Mouse (Mus musculus) liver, embryonic 16.5 days (tissue): ENCODE measurements around the gene Wee2. TPM values are rescaled to one million over a fixed set of nuclear protein-coding genes. Genes with fewer than 3 reads are reported as not detected.

Experiments used
- ATAC-seq: fragments of 200-750 bp; cut with Nextera tagmentation; 2 replicates; pipeline ENCODE4 v1.8.0; 2017; ENCODE audit warnings: low read depth, mild to moderate bottlenecking, moderate number of reproducible peaks, moderate library complexity
- H3K27ac ChIP-seq: fragments of 300-500 bp; sonication (generic); 2 replicates; pipeline ENCODE4 v1.5.1; 2014; ENCODE audit warnings: mild to moderate bottlenecking, low read length
- H3K27me3 ChIP-seq: fragments of 300-500 bp; sonication (generic); 2 replicates; pipeline ENCODE4 v1.6.1; 2014; ENCODE audit warnings: low read depth, low read length, mixed read lengths; ENCODE audit not compliant: control insufficient read depth, insufficient read depth
- H3K36me3 ChIP-seq: fragments of 300-500 bp; sonication (generic); 2 replicates; pipeline ENCODE4 v1.6.1; 2014; ENCODE audit warnings: mild to moderate bottlenecking; ENCODE audit not compliant: control insufficient read depth, insufficient read depth
- H3K4me1 ChIP-seq: fragments of 300-500 bp; sonication (generic); 2 replicates; pipeline ENCODE4 v1.6.1; 2014; ENCODE audit warnings: low read depth, low read length, mixed read lengths; ENCODE audit not compliant: control insufficient read depth
- H3K4me2 ChIP-seq: fragments of 300-500 bp; sonication (generic); 2 replicates; pipeline ENCODE4 v1.6.1; 2014; ENCODE audit warnings: low read depth, low read length, mixed read lengths
- H3K4me3 ChIP-seq: fragments of 300-500 bp; sonication (generic); 2 replicates; pipeline ENCODE4 v1.5.1; 2014; ENCODE audit warnings: low read depth, mild to moderate bottlenecking, low read length
- H3K9ac ChIP-seq: fragments of 300-500 bp; sonication (generic); 2 replicates; pipeline ENCODE4 v1.6.1; 2014; ENCODE audit warnings: low read depth, low read length
- H3K9me3 ChIP-seq: fragments of 300-500 bp; sonication (generic); replicated peaks from 2 replicates; pipeline ENCODE4 v1.6.1; 2016; ENCODE audit warnings: low read length; ENCODE audit not compliant: control insufficient read depth
- WGBS: fragments of 180-500 bp; shearing (Covaris S2); extraction: QIAGEN DNeasy Blood & Tissue Kit; methylation state at CpG from one replicate; pipeline ENCODE4 v1.1.7; 2014; ENCODE audit not compliant: insufficient replicate concordance; 5-methylcytosine and 5-hydroxymethylcytosine counted together
- polyA plus RNA-seq: library from polyadenylated mRNA; unstranded; fragments of >200 nt; fragmentation: Nextera tagmentation; extraction: Ambion mirVana; gene quantifications from 2 replicates; pipeline ENCODE4 v1.2.1, GENCODE M21; 2015

The Wee2 gene
- not detected in 2 replicates for polyA plus RNA-seq

DNA sequence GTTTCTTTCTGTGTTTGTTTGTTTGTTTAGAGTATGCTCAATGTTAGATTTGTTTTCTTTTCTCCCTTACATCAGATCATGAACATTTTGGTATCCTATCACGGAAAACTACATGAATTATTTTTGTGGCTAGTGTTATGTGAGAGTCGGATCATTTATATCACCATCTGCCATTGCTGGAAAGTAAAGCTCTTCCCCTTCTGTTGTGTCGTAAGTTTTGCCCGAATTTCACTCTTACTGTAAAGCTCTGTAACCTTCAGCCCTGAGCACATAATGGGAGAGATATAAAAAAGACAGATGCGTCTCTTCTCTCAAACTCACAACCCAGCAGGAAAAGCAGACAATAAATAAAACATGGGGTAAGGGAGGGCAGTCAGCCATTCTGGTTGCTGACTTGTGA is at the start of gene Wee2:
TSS of gene Wee2 (plus strand) at position 153 of the 400 bp plus-strand sequence.
- H3K4me2 ChIP-seq: no peak within 1 kb of the TSS; the same call in 1 of the 2 replicates
- no peak within 1 kb of the TSS for H3K27ac ChIP-seq
- WGBS: 53% methylated on average over 5 of the region's 5 CpGs
- no peaks in the 10 kb centered on the region for H3K9me3 ChIP-seq
- H3K4me3 ChIP-seq: no peak within 1 kb of the TSS
- H3K4me1 ChIP-seq: no peaks in the 10 kb centered on the region; the same call in 1 of the 2 replicates
- peaks cover 28% of the 10 kb centered on the region for H3K27me3 ChIP-seq
- no peak for ATAC-seq
- H3K36me3 ChIP-seq: no peaks in the 10 kb centered on the region
- H3K9ac ChIP-seq: no peak within 1 kb of the TSS

- Histone ChIP-seq H3K9ac (no peak overlapping the region), H3K4me1 (peaks cover 4% of the 10 kb centered on the region; the same call in 1 of the 2 replicates), H3K4me3 (no peak overlapping the region), H3K36me3 (no peaks in the 10 kb centered on the region), H3K27ac (no peak overlapping the region), H3K4me2 (no peak overlapping the region), H3K9me3 (no peaks in the 10 kb centered on the region), H3K27me3 (no peaks in the 10 kb centered on the region)
- ATAC-seq: no peak
- WGBS: 69% methylated on average over 1 of the region's 1 CpGs
Measured at GRCm38 (mm10) chr6:40390975-40391374, 47.9 kb upstream of the Wee2 start.

DNA sequence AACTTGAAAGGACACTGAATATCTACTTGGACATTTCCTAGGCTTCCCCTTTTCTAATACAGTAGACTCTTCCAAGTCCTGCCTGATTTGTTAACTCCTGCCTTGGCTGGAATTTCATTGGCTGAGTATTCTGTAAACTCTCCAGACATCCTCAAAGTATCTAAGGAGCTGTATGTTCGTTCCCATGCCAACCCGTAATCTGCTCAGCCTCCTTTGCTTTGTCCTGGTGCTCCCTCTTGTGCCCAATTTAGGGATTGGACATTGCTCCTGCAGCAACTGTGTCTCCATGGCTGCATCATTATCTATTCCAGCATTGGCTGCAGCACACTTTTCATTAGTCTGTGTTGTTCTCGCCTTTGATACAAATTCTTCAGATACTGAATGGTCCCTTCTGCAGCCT is 45.7 kb upstream of the Wee2 start:
- no peak overlapping the region for H3K27ac ChIP-seq
- H3K4me2 ChIP-seq: no peak overlapping the region
- no peak for ATAC-seq
- H3K4me1 ChIP-seq: peaks cover 4% of the 10 kb centered on the region; the same call in 1 of the 2 replicates
- H3K27me3 ChIP-seq: no peaks in the 10 kb centered on the region
- H3K9me3 ChIP-seq: no peaks in the 10 kb centered on the region
- no peak overlapping the region for H3K4me3 ChIP-seq
- H3K9ac ChIP-seq: no peak overlapping the region
- WGBS: 46% methylated on average over 3 of the region's 3 CpGs
- no peaks in the 10 kb centered on the region; the same call in 1 of the 2 replicates for H3K36me3 ChIP-seq

GRCm38 (mm10) chr6:40402031-40402430 is 36.9 kb upstream of the Wee2 start:
- Histone ChIP-seq H3K36me3 (no peaks in the 10 kb centered on the region; the same call in 1 of the 2 replicates), H3K4me1 (no peaks in the 10 kb centered on the region), H3K27me3 (no peaks in the 10 kb centered on the region), H3K4me3 (no peak overlapping the region), H3K27ac (no peak overlapping the region), H3K4me2 (no peak overlapping the region), H3K9ac (no peak overlapping the region), H3K9me3 (no peaks in the 10 kb centered on the region; the same call in 1 of the 2 replicates)
- ATAC-seq: no peak
- 71% methylated on average over 2 of the region's 2 CpGs for WGBS

GRCm38 (mm10) chr6:40403640-40404285 is 35.1 kb upstream of the Wee2 start:
- WGBS: 76% methylated on average over 4 of the region's 4 CpGs
- Histone ChIP-seq H3K27me3 (no peaks in the 10 kb centered on the region), H3K9me3 (no peaks in the 10 kb centered on the region), H3K4me3 (no peak overlapping the region), H3K4me2 (no peak overlapping the region), H3K27ac (no peak overlapping the region), H3K9ac (no peak overlapping the region), H3K36me3 (no peaks in the 10 kb centered on the region), H3K4me1 (no peaks in the 10 kb centered on the region)
- no peak for ATAC-seq

DNA sequence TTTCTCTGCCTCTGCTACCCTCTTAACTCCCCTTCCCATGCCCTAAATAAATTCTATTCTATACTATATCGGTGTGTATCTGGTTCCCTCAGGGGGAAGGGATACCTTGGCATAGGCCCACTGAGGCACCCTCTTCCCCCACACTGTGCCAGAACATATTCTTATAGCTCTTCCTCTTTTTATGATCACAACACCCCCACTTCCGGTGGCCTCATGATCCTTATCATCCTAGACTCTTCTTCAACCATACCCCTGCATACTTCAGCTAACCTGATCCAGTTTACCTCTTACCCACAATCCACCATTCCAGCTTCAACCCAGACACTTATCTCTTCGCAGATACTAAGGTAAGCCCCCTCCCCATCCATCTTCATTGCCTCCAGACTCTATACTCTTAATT is 27.8 kb upstream of the Wee2 start:
- H3K4me2 ChIP-seq: no peak overlapping the region
- no peak overlapping the region for H3K4me3 ChIP-seq
- H3K9ac ChIP-seq: no peak overlapping the region
- no peaks in the 10 kb centered on the region for H3K27me3 ChIP-seq
- no peaks in the 10 kb centered on the region for H3K36me3 ChIP-seq
- H3K4me1 ChIP-seq: no peaks in the 10 kb centered on the region
- no peak overlapping the region for H3K27ac ChIP-seq
- WGBS: 44% methylated on average over 3 of the region's 3 CpGs
- H3K9me3 ChIP-seq: no peaks in the 10 kb centered on the region
- ATAC-seq: no peak

DNA sequence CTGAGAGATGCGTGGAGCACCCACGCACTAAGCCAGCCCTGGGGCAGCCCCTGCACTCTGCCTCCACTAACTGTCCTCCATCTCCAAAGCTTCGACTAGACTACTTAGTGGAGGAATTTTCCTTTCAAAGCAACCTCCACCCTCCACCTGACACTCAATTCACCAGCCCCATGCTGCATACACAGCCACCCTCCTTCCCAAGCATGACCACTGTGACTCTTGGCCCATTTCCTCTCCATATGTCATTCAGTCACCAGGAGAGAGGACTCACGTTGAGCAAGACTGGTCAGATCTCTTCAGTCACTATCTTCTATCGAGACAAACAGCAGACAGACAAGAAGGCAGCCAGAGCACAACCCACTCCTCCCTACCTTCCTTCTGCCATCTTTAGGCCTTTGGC is 25.8 kb upstream of the Wee2 start:
- no peak for ATAC-seq
- 63% methylated on average over 5 of the region's 5 CpGs for WGBS
- Histone ChIP-seq H3K4me3 (no peak overlapping the region), H3K9me3 (no peaks in the 10 kb centered on the region), H3K9ac (no peak overlapping the region), H3K36me3 (no peaks in the 10 kb centered on the region), H3K27me3 (no peaks in the 10 kb centered on the region), H3K27ac (no peak overlapping the region), H3K4me1 (no peaks in the 10 kb centered on the region), H3K4me2 (no peak overlapping the region)

GRCm38 (mm10) chr6:40413565-40413964 is 25.3 kb upstream of the Wee2 start:
- Histone ChIP-seq H3K9ac (no peak overlapping the region), H3K9me3 (no peaks in the 10 kb centered on the region), H3K36me3 (no peaks in the 10 kb centered on the region), H3K4me3 (no peak overlapping the region), H3K27me3 (no peaks in the 10 kb centered on the region), H3K27ac (no peak overlapping the region), H3K4me1 (no peaks in the 10 kb centered on the region), H3K4me2 (no peak overlapping the region)
- ATAC-seq: no peak
- 73% methylated on average over 3 of the region's 3 CpGs for WGBS

DNA sequence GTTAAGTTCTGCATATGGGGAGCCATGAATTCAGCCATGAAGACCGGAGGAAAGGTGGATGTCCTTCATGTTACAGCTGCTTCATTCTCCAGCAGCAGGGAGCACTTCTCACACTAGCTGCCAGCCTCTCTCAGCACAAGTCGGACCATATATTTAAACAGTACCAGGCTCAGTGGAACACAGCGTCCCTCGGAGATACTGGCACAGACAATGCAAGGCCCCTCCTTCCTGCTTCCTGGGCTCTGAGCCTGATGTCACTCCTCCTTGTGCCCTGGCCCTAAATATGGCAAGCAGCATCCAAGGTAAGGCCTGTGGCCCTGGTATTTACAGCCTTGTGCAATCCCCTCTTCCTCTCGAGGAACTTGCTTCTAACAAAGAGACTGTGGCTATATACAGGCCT is 23.1 kb upstream of the Wee2 start:
- WGBS: 65% methylated on average over 5 of the region's 5 CpGs

More for the DNA sequence above, 23.1 kb upstream of the Wee2 start:
- H3K27me3 ChIP-seq: no peaks in the 10 kb centered on the region
- H3K9ac ChIP-seq: no peak overlapping the region
- no peak overlapping the region for H3K27ac ChIP-seq
- H3K4me1 ChIP-seq: no peaks in the 10 kb centered on the region
- no peak for ATAC-seq
- H3K36me3 ChIP-seq: no peaks in the 10 kb centered on the region
- no peak overlapping the region for H3K4me3 ChIP-seq
- H3K9me3 ChIP-seq: no peaks in the 10 kb centered on the region
- no peak overlapping the region for H3K4me2 ChIP-seq
